Mouse (Mus musculus) small intestine, adult 2 months (tissue): ENCODE measurements around the gene Rras.

Source experiments
- CTCF ChIP-seq: fragments of 200-500 bp; IDR thresholded peaks from 2 replicates; pipeline ENCODE4 v1.5.1; 2012; ENCODE audit warnings: low read depth, mild to moderate bottlenecking, control low read depth, inconsistent platforms, low read length, moderate library complexity, mixed read lengths; ENCODE audit not compliant: insufficient replicate concordance, insufficient read length; ENCODE audit errors: extremely low read depth
- POLR2A ChIP-seq: fragments of 200-500 bp; IDR thresholded peaks from 2 replicates; pipeline ENCODE4 v1.6.1; 2012; ENCODE audit warnings: low read depth, mild to moderate bottlenecking, control low read depth, inconsistent platforms, low read length, moderate library complexity

DNA sequence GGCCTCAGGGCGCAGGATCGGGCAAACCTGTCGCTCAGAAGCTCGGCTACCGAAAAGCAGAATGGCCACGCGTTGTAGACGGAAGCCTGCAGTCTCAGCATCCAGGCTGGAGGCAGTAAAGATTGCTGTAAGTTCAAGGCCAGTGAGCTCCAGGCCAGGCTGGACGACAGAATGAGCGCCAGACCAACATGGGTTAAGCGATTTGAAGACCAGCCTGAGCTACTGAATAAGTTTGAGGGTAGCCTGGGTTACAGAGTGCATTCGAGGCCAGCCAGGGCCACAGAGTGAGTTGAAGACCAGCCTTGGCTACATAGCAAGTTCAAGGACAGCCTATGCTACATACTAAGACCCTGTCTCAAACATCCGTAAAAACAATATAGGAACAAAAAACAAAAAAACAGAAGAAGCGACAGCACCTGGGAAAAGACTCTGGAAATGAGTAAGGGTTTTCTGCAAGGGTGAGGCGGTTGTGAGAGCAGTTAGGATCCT lies 19.8 kb upstream of the Rras start:
- TF ChIP-seq CTCF = no peak
- TF ChIP-seq POLR2A = no peak
